Mouse (Mus musculus) skeletal muscle tissue, postnatal 0 days (tissue): Measurements from ENCODE around the gene Olfr1477. TPM values are rescaled to one million over a fixed set of nuclear protein-coding genes. Genes with fewer than 3 reads are reported as not detected.

Experiments used
- polyA plus RNA-seq: library from polyadenylated mRNA; unstranded; fragments of >200 nt; fragmentation: Nextera tagmentation; extraction: Ambion mirVana; gene quantifications from 2 replicates; pipeline ENCODE4 v1.2.1, GENCODE M21; 2015

Gene Olfr1477
- polyA plus RNA-seq = not detected in 2 replicates

GRCm38 (mm10) chr19:13500246-13500645 is at the start of gene Olfr1477:
Gene Olfr1477, plus strand, starts transcription at chr19:13500546.

GRCm38 (mm10) chr19:13455986-13456385 is 44.4 kb upstream of the Olfr1477 start, which contains the start of gene Olfr1472:
Gene Olfr1472, minus strand, starts transcription at chr19:13456086.

DNA sequence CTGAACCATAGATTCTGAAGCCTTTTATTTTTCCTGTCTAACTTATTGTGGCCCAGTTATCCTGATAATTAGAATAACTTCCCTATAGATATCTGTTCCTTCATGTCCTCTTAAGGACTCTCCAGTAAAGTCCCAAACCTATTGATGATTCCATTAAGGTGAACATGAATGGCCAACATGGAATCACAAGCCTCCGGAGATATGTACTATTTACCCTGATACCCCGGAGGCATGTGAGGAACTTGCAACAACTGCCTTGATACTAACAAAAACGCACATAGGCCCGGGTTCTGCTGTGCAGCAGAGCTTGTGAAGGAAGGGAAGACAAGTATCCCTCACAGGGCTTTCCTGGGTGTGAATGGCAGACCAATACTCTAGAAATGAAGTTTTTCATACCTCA is 31.1 kb upstream of the Olfr1477 start, which contains the start of gene Olfr1474:
Olfr1474 (plus strand) TSS at position 301 of the 400 bp plus-strand sequence.

DNA sequence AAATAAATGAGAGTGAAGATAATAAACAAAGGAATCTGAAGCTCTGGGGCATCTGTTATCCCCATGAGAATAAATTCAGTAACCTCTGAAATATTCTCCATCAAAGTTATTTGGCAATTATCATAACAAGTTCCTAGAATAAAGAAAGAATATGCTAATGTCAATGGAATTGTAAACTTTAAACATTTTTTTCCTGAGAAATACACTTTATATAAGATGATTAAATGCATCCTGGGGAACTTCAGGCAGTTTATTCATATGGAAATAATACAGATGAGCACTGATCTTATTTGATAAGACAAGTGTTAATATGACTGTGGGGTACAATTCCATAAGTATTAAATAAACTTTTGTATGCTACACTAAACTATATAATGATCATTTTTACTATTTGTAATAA is 20.2 kb upstream of the Olfr1477 start, which contains the start of gene Olfr1475:
Olfr1475 (minus strand) TSS at position 101 of the 400 bp plus-strand sequence.

DNA sequence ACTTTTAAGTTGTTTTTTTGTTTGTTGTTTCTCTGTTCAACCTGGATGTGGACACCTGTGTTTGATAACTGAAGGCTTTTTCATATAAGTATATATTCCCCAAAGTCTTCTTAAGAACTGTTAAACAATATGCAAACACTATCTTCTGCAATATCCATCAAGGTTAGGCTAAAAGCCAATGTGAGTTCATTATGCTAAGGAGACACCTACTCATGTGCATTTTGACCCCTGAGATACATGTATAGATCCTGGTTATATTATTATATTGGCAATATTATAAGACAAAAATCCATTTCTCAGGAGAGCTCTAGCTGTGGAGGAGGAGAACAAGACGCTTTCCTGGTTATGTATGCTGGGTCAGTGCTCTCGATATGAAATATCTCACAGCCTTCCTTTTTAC is 27.3 kb downstream of the Olfr1477 start, which contains the start of gene Olfr1480:
Olfr1480 (plus strand) TSS at position 301 of the 400 bp plus-strand sequence.

Other genes starting within 250 kb of the Olfr1477 start
- gene Olfr1465, start 185.0 kb upstream of the Olfr1477 start, polyA plus RNA-seq = not detected in 2 replicates
- gene Olfr1466, start 161.7 kb upstream of the Olfr1477 start, polyA plus RNA-seq = not detected in 2 replicates
- gene Olfr1467, start 138.3 kb upstream of the Olfr1477 start, polyA plus RNA-seq = not detected in 2 replicates
- not detected in 2 replicates for gene Olfr1469, start 92.7 kb upstream of the Olfr1477 start, polyA plus RNA-seq
- not detected in 2 replicates for gene Olfr1471, start 57.1 kb upstream of the Olfr1477 start, polyA plus RNA-seq
- not detected in 2 replicates for gene Olfr1472, start 44.5 kb upstream of the Olfr1477 start, polyA plus RNA-seq
- not detected in 2 replicates for gene Olfr1474, start 31.0 kb upstream of the Olfr1477 start, polyA plus RNA-seq
- gene Olfr1475, start 20.4 kb upstream of the Olfr1477 start, polyA plus RNA-seq = not detected in 2 replicates
- not detected in 2 replicates for gene Olfr1480, start 27.4 kb downstream of the Olfr1477 start, polyA plus RNA-seq
- not detected in 2 replicates for gene Olfr1484, start 83.0 kb downstream of the Olfr1477 start, polyA plus RNA-seq
- not detected in 2 replicates for gene Olfr1487, start 116.8 kb downstream of the Olfr1477 start, polyA plus RNA-seq
- not detected in 2 replicates for gene Olfr1489, start 131.1 kb downstream of the Olfr1477 start, polyA plus RNA-seq
- gene Olfr1490, start 150.5 kb downstream of the Olfr1477 start, polyA plus RNA-seq = not detected in 2 replicates
- not detected in 2 replicates for gene Olfr1491, start 196.7 kb downstream of the Olfr1477 start, polyA plus RNA-seq
- not detected in 2 replicates for gene Olfr1493-ps1, start 222.7 kb downstream of the Olfr1477 start, polyA plus RNA-seq
- not detected in 2 replicates for gene Olfr1494, start 239.2 kb downstream of the Olfr1477 start, polyA plus RNA-seq